ENCODE assay signal across 14 mouse cellular contexts in the genomic region with DNA sequence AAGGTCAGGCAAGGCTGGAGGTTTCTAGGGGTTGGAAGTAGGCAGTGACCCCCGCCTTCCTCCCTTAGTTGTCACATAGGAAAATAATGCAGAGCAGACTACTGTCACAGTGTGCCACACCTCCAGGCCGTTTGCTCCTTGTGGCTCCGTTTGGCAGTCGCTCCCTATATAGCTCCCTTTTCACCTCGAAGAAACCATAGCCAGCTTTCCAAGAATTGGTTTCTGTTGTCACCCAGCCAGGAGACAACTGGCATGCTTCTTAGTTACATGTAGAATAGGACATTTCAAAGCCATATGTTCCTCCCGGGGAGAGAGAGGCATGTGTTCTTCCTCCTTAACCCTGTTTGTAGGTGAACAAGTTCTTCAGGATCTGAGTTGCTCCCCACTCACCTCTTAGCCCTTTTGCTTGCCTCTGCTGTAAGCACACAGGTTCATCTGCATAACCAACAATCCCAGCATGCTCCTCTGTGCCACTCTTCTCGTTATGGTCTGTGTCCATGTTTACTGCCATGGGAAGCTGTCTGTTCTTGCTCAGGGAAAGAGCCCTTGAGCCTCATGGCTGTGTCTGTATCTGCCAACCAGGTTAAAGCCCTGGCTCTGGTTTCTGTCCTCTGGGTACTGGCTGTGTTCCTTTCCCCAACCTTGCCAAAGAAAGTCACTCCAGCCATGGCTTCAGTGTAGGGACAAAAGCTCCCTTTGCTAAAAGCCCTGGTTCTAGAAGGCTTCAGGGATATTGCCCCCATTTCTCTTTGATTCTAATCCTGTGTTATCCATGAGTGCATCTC.
DNase-seq lines count a peak whose midpoint lies in the region; ATAC-seq and TF ChIP-seq lines count a peak whose summit lies in the region.
"Had no signal": no experiment of that assay in that cellular context is flagged by ENCODE, and none has a peak within 500 bp of the region (broad histone marks: within the 10 kb centered on the region; RNA-seq: fewer than 3 reads in every experiment).

No protein-coding gene starts in this region.

- peak; percentile 4 for DNase-seq in cerebellum, adult 11-12 months
- DNase-seq in cerebellum, postnatal 4 days (ENCODE audit: low spot score in 2 of 2): no peak
- peak; percentile 69 for DNase-seq in gastrocnemius, adult 18-20 months (ENCODE audit: low spot score)
- DNase-seq in gastrocnemius, postnatal 10 days: no peak
- no peak for DNase-seq in left cerebral cortex, adult 2 months (ENCODE audit: extremely low spot score in 1 of 2, low spot score in 2 of 2)
- DNase-seq in left cerebral cortex, postnatal 36 days (ENCODE audit: low spot score in 2 of 2): no peak
- DNase-seq in left cerebral cortex, postnatal 14 days (ENCODE audit: low spot score in 2 of 2): peak; percentile 32 to 42
- DNase-seq: adrenal gland, postnatal 25 days; kidney, adult 9 months had no signal

- intact Hi-C loops in left cerebral cortex, adult 2 months (cut with DNase I): no loop called here
- intact Hi-C loops in left cerebral cortex, postnatal 36 days (cut with DNase I): no loop called here
- intact Hi-C loops in left cerebral cortex, postnatal 14 days (cut with DNase I): no loop called here

- ATAC-seq in erythroblast, adult 5-6 weeks (replicated peaks; ENCODE audit: low FRiP score, poor library complexity, severe bottlenecking): no peak
- ATAC-seq: midbrain, embryonic 13.5 days had no signal

- no peak overlapping the region for H3K4me3 ChIP-seq in left cerebral cortex, adult 2 months
- H3K4me3 ChIP-seq: hindbrain, embryonic 15.5 days; limb, embryonic 10.5 days; midbrain, embryonic 13.5 days had no signal

- peak overlapping the region; percentile 19 for H3K27ac ChIP-seq in left cerebral cortex, adult 2 months
- H3K27ac ChIP-seq: hindbrain, embryonic 15.5 days; limb, embryonic 10.5 days; liver, embryonic 14.5 days; midbrain, embryonic 13.5 days had no signal

- no peak for TF ChIP-seq CTCF in left cerebral cortex, adult 2 months (IDR thresholded peaks at IDR 0.05)

Comparison
In these comparisons a context has a peak if more than half of its experiments do, and no peak if none do; other contexts are left out.
1. DNase-seq: peak in cerebellum, adult 11-12 months (single experiment), gastrocnemius, adult 18-20 months (single experiment) and left cerebral cortex, postnatal 14 days (2 of 2); none in cerebellum, postnatal 4 days (0 of 2), gastrocnemius, postnatal 10 days (single experiment), left cerebral cortex, adult 2 months (0 of 2) and left cerebral cortex, postnatal 36 days (0 of 2).